Mouse (Mus musculus) thymus, postnatal 4 days (tissue): ENCODE results near the gene Gm14399.
"Not testable (repeated sequence)": the region's sequence is repeated elsewhere in the genome, so short reads cannot be mapped to it uniquely, and the experiment has no call there.

Experiments used
- DNase-seq: peaks from one replicate; pipeline ENCODE4 v3.0.0; 2021

The Gm14399 gene

DNA sequence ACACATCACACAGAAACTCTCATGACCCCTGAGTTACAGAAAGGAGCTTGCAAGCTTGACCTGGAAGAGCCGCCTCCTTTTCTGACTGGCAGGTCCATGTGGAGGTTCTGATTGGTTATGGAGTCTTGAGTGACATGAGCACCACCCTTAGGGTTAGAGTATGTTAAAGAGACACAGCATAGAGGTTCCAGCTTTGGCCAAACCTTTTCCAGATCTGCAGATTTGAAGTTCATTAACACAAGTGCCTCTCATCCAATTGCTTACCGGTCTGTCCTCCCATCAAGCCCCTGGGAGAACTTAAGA, at the start of gene Gm14399:
Gene Gm14399 (minus strand): TSS at position 20 of the 303 bp plus-strand sequence.
- DNase-seq: not testable (repeated sequence)

DNA sequence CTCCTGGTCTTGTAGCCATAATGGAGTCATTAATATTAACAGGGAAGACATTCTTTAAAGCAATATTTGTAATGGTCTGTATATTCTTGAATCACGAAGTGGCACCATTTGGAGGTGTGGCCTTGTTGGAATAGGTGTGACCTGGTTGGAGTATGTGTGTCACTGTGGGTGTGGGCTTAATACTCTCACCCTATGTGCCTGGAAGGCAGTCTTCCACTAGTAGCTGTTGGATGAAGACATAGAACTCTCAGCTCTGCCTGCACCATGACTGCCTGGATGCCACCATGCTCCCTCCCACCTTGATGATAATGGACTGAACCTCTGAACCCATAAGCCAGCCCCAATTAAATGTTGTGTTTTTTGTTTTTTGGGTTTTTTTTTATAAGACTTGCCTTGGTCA, 37.2 kb upstream of the Gm14399 start:
- not testable (repeated sequence) for DNase-seq

GRCm38 (mm10) chr2:175176312-175176711, 34.5 kb upstream of the Gm14399 start:
- DNase-seq: no peak

GRCm38 (mm10) chr2:175175401-175176180, 33.8 kb upstream of the Gm14399 start, which contains the start of gene Gm14443:
Gene Gm14443 (minus strand): TSS chr2:175175871.
- not testable (repeated sequence) for DNase-seq

DNA sequence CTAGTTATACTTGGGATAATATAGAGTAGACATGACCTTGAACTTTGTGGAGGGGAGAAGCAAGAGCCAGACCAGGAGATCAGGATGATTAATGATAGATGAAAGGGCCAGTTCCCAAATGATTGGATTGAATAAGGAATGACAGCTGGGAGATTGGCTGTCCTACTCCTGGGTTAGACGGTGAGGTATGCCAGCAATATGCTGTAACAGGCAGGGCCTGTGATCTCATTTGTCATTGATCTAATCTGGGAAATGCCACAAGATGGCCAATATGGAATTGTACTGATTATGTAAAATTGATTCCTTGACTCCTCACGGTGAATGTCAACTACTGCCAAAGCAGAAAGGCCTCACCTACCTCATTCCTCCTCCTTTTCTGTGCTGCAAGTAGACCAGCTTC, 32.2 kb upstream of the Gm14399 start:
- not testable (repeated sequence) for DNase-seq

DNA sequence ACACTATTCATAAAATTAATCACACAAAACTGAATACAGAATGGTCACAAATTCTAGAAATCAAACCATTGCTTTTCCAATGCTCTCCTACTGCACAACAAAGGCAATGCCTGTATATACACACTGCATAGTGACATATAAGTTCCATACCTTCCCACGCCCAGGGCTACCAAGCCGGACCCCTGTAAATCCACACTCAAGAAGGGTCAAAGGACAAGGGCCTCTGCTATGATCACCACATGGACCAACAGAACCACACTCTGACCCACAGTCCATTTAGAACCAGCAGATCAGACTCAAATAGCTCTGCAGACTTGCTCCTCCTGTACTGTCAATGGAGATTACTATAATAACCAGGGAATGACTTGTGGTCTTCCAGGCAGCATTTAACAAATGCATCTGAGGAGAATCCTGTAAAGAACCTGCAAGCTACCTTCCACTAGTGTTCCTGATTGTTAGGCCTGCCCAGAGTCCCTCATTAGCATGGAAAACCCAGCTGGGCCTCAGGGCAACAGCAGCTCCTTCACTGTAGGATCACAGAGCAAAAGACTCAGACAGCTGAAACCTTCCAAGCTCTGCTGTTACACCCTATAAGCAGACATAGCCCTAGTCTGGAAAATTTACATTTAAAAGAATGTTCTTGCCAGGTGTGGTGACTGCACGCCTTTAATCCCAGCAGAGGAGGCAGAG, 31.2 kb upstream of the Gm14399 start:
- not testable (repeated sequence) for DNase-seq

GRCm38 (mm10) chr2:175172123-175172522, 30.3 kb upstream of the Gm14399 start:
- DNase-seq: no peak

GRCm38 (mm10) chr2:175166870-175167269, 25.1 kb upstream of the Gm14399 start:
- not testable (repeated sequence) for DNase-seq

DNA sequence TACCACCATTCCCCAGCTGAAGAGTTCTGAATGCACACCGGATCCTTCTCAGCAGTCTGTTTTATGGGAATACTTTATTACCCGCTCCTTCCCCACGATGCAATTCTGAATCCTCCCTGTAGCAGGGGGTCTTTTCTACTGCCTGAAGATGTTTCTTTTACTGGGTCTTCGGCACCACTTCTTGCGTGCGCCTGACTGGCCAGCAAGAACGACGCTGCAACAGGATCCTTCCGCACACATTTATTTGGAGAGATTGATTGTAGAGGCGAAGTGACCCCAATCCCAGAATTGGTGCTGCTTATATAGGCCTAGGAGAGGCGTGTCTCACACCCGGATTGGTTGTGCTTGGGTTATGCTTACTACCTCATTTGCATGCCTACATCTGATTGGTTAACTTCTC, 23.3 kb upstream of the Gm14399 start:
- not testable (repeated sequence) for DNase-seq

DNA sequence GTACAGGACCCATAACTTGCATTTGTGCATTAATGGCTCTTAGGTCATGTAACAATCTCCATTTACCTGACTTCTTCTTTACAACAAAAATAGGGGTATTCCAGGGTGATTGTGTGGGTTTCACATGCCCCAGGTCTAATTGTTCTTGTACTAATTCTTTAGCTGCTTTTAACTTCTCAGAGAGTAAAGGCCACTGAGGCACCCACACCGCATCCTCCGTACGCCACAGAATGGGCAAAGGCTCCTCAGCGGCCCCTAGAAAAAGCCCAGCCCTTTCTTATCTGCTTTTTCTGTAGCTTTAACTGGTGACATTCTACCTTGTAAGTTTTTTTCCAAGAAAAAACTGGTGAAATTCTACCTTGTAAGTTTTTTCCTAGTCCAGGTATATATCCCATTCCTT, 19.6 kb upstream of the Gm14399 start:
- DNase-seq: not testable (repeated sequence)

GRCm38 (mm10) chr2:175158642-175159041, 16.8 kb upstream of the Gm14399 start:
- no peak for DNase-seq

GRCm38 (mm10) chr2:175156696-175157095, 14.9 kb upstream of the Gm14399 start:
- DNase-seq: no peak

- peak; percentile 25 for DNase-seq
These were observed 457 bp downstream of the Gm14399 start for GRCm38 (mm10) chr2:175141118-175141992.

DNA sequence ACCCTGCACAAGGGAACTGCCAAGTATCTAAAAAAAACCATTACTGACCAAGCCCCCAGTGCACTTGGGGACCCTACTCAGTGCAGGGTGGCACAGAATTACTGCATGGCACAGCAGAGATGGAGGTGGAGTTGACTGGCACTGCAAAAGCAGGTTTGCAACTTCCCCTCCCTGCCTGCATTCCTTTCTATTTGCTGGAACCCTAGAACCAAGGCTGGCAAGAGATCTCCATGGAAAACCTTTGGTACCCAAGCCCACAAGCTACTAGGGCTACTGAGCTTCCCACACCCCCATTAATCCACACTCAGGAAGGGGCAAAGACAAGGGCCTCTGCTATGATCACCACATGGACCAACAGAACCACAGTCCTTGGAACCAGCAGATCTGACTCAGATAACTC, 1.2 kb downstream of the Gm14399 start:
- DNase-seq: not testable (repeated sequence)
